Mouse (Mus musculus): Measurements from ENCODE around the gene Hist1h4f. TPM values are rescaled to one million over a fixed set of nuclear protein-coding genes. Genes with fewer than 3 reads are reported as not detected.
"Not testable (repeated sequence)": the region's sequence is repeated elsewhere in the genome, so short reads cannot be mapped to it uniquely, and the experiment has no call there.

Gene Hist1h4f
- polyA plus RNA-seq, 1 experiment from 2014 or later, result 3.6 TPM

- Histone ChIP-seq H3K9me3 (no peaks in the 10 kb centered on the region), H3K4me2 (peak overlapping the region; percentile 55), H3K27ac (peak overlapping the region; percentile 96), H3K36me3 (no peaks in the 10 kb centered on the region), H3K9ac (replicated peaks) (peak overlapping the region; percentile 2; the same call in 1 of the 2 replicates), H3K27me3 (no peaks in the 10 kb centered on the region), H3K4me1 (replicated peaks) (peaks cover 5% of the 10 kb centered on the region), H3K4me3 (replicated peaks) (peak overlapping the region; percentile 46)
- ATAC-seq (ENCODE audit: insufficient number of reproducible peaks, insufficient read depth, low FRiP score, low TSS enrichment, low read depth), result no peak
- 59% methylated on average over 8 of the region's 8 CpGs for WGBS
Measured at GRCm38 (mm10) chr13:23551931-23552914, 775 bp upstream of the Hist1h4f start.

GRCm38 (mm10) chr13:23550761-23551145, 695 bp downstream of the Hist1h4f start:
- Histone ChIP-seq H3K27me3 (no peaks in the 10 kb centered on the region), H3K4me2 (peak overlapping the region; percentile 55), H3K27ac (peak overlapping the region; percentile 96), H3K9me3 (no peaks in the 10 kb centered on the region), H3K9ac (replicated peaks) (peak overlapping the region; percentile 54), H3K4me3 (replicated peaks) (peak overlapping the region; percentile 46), H3K4me1 (replicated peaks) (peaks cover 5% of the 10 kb centered on the region; the same call in 1 of the 2 replicates), H3K36me3 (no peaks in the 10 kb centered on the region)
- WGBS, result 4% methylated on average over 3 of the region's 3 CpGs
- ATAC-seq (ENCODE audit: insufficient number of reproducible peaks, insufficient read depth, low FRiP score, low TSS enrichment, low read depth), result no peak

- H3K27ac ChIP-seq, result peak overlapping the region; percentile 73
- WGBS, result 81% methylated on average over 5 of the region's 5 CpGs
Measured at GRCm38 (mm10) chr13:23546694-23547093, 4.8 kb downstream of the Hist1h4f start.

GRCm38 (mm10) chr13:23544787-23545120, 6.7 kb downstream of the Hist1h4f start:
- not testable (repeated sequence) for ATAC-seq (ENCODE audit: insufficient number of reproducible peaks, insufficient read depth, low FRiP score, low TSS enrichment, low read depth); H3K27me3 ChIP-seq; H3K4me1 ChIP-seq (replicated peaks); H3K36me3 ChIP-seq; H3K9me3 ChIP-seq
- WGBS, result 0% methylated on average over 11 of the region's 14 CpGs
- Histone ChIP-seq H3K27ac (peak overlapping the region; percentile 94), H3K9ac (replicated peaks) (peak overlapping the region; percentile 65), H3K4me2 (peak overlapping the region; percentile 71), H3K4me3 (replicated peaks) (peak overlapping the region; percentile 45)

More at GRCm38 (mm10) chr13:23546694-23547093, 4.8 kb downstream of the Hist1h4f start:
- Histone ChIP-seq H3K9ac (replicated peaks) (no peak overlapping the region), H3K4me3 (replicated peaks) (no peak overlapping the region), H3K27me3 (no peaks in the 10 kb centered on the region), H3K36me3 (no peaks in the 10 kb centered on the region), H3K9me3 (no peaks in the 10 kb centered on the region), H3K4me1 (replicated peaks) (peaks cover 10% of the 10 kb centered on the region; the same call in 1 of the 2 replicates), H3K4me2 (no peak overlapping the region)
- no peak for ATAC-seq (ENCODE audit: insufficient number of reproducible peaks, insufficient read depth, low FRiP score, low TSS enrichment, low read depth)

- Histone ChIP-seq H3K9ac (replicated peaks) (peak within 1 kb of the TSS; percentile 70), H3K27me3 (no peaks in the 10 kb centered on the region), H3K27ac (peak within 1 kb of the TSS; percentile 94), H3K9me3 (no peaks in the 10 kb centered on the region), H3K4me1 (replicated peaks) (0 out of 2 replicates have a peak, but pooled peaks cover 5% of the 10 kb centered on the region), H3K4me3 (replicated peaks) (peak within 1 kb of the TSS; percentile 46), H3K36me3 (no peaks in the 10 kb centered on the region), H3K4me2 (peak within 1 kb of the TSS; percentile 71)
- peak; percentile 88 for ATAC-seq (ENCODE audit: insufficient number of reproducible peaks, insufficient read depth, low FRiP score, low TSS enrichment, low read depth)
- under 1% methylated on average over 33 of the region's 45 CpGs for WGBS
Measured at GRCm38 (mm10) chr13:23543965-23544786, 7.3 kb downstream of the Hist1h4f start, which contains the start of gene Hist1h3f. Hist1h3f (plus strand) TSS chr13:23544052.

GRCm38 (mm10) chr13:23542999-23543607, 8.3 kb downstream of the Hist1h4f start, which contains the start of gene Hist1h2bh:
Hist1h2bh (minus strand) TSS chr13:23543392.
- not testable (repeated sequence) for H3K27me3 ChIP-seq; H3K4me1 ChIP-seq (replicated peaks); H3K9me3 ChIP-seq; H3K36me3 ChIP-seq
- Histone ChIP-seq H3K9ac (replicated peaks) (peak within 1 kb of the TSS; percentile 70), H3K27ac (peak within 1 kb of the TSS; percentile 94), H3K4me2 (peak within 1 kb of the TSS; percentile 71), H3K4me3 (replicated peaks) (peak within 1 kb of the TSS; percentile 46)
- under 1% methylated on average over 41 of the region's 42 CpGs for WGBS
- peak; percentile 95 for ATAC-seq (ENCODE audit: insufficient number of reproducible peaks, insufficient read depth, low FRiP score, low TSS enrichment, low read depth)

GRCm38 (mm10) chr13:23542225-23542980, 9.0 kb downstream of the Hist1h4f start:
- peak overlapping the region; percentile 92 for H3K27ac ChIP-seq
- ATAC-seq (ENCODE audit: insufficient number of reproducible peaks, insufficient read depth, low FRiP score, low TSS enrichment, low read depth); H3K36me3 ChIP-seq; H3K9me3 ChIP-seq; H3K27me3 ChIP-seq: not testable (repeated sequence)
- 8% methylated on average over 3 of the region's 3 CpGs for WGBS
- H3K4me3 ChIP-seq (replicated peaks), result peak overlapping the region; percentile 46
- peaks cover 13% of the 10 kb centered on the region for H3K4me1 ChIP-seq (replicated peaks)
- peak overlapping the region; percentile 70 for H3K9ac ChIP-seq (replicated peaks)
- H3K4me2 ChIP-seq, result peak overlapping the region; percentile 71

GRCm38 (mm10) chr13:23541497-23541896, 10.0 kb downstream of the Hist1h4f start:
- H3K9ac ChIP-seq (replicated peaks), result no peak overlapping the region
- no peaks in the 10 kb centered on the region for H3K27me3 ChIP-seq
- no peak overlapping the region for H3K27ac ChIP-seq
- no peaks in the 10 kb centered on the region for H3K9me3 ChIP-seq
- H3K4me3 ChIP-seq (replicated peaks), result no peak overlapping the region
- H3K4me1 ChIP-seq (replicated peaks), result peaks cover 21% of the 10 kb centered on the region
- H3K4me2 ChIP-seq, result peak overlapping the region; percentile 71
- no peak for ATAC-seq (ENCODE audit: insufficient number of reproducible peaks, insufficient read depth, low FRiP score, low TSS enrichment, low read depth)
- 79% methylated on average over 3 of the region's 3 CpGs for WGBS
- no peaks in the 10 kb centered on the region for H3K36me3 ChIP-seq

GRCm38 (mm10) chr13:23539821-23540220, 11.6 kb downstream of the Hist1h4f start:
- H3K27ac ChIP-seq; H3K36me3 ChIP-seq; H3K9ac ChIP-seq (replicated peaks); H3K4me2 ChIP-seq; ATAC-seq (ENCODE audit: insufficient number of reproducible peaks, insufficient read depth, low FRiP score, low TSS enrichment, low read depth); H3K9me3 ChIP-seq; H3K27me3 ChIP-seq; H3K4me3 ChIP-seq (replicated peaks): not testable (repeated sequence)
- 60% methylated on average over 1 of the region's 1 CpGs for WGBS
- H3K4me1 ChIP-seq (replicated peaks), result peaks cover 25% of the 10 kb centered on the region

- H3K27me3 ChIP-seq, result no peaks in the 10 kb centered on the region
- H3K4me2 ChIP-seq, result peak overlapping the region; percentile 31
- no peaks in the 10 kb centered on the region for H3K36me3 ChIP-seq
- WGBS, result 55% methylated on average over 5 of the region's 5 CpGs
- no peak for ATAC-seq (ENCODE audit: insufficient number of reproducible peaks, insufficient read depth, low FRiP score, low TSS enrichment, low read depth)
- peak overlapping the region; percentile 72 for H3K27ac ChIP-seq
- peaks cover 30% of the 10 kb centered on the region for H3K4me1 ChIP-seq (replicated peaks)
- H3K9me3 ChIP-seq, result no peaks in the 10 kb centered on the region
- H3K9ac ChIP-seq (replicated peaks), result no peak overlapping the region; the same call in 1 of the 2 replicates
- no peak overlapping the region for H3K4me3 ChIP-seq (replicated peaks)
Measured at GRCm38 (mm10) chr13:23538249-23538648, 13.2 kb downstream of the Hist1h4f start.

All from limb, embryonic 12.5 days (tissue).